Mouse (Mus musculus): Measurements from ENCODE around the gene Atg10.

The Atg10 gene

GRCm38 (mm10) chr13:91178428-91179160 lies 45.2 kb downstream of the Atg10 start:
- no peak for DNase-seq (ENCODE audit: low spot score in 2 of 2)

- DNase-seq (ENCODE audit: low spot score in 2 of 2) = no peak
These were observed 48.4 kb downstream of the Atg10 start for GRCm38 (mm10) chr13:91175347-91175746.

- no peak for DNase-seq (ENCODE audit: low spot score in 2 of 2)
These were observed 51.8 kb downstream of the Atg10 start for GRCm38 (mm10) chr13:91171766-91172491.

GRCm38 (mm10) chr13:91171205-91171604 lies 52.6 kb downstream of the Atg10 start:
- no peak for DNase-seq (ENCODE audit: low spot score in 2 of 2)

- DNase-seq (ENCODE audit: low spot score in 2 of 2) = no peak
These were observed 54.0 kb downstream of the Atg10 start for GRCm38 (mm10) chr13:91169529-91170319.

GRCm38 (mm10) chr13:91168486-91168885 lies 55.3 kb downstream of the Atg10 start:
- no peak for DNase-seq (ENCODE audit: low spot score in 2 of 2)

- no peak for DNase-seq (ENCODE audit: low spot score in 2 of 2)
These were observed 56.2 kb downstream of the Atg10 start for GRCm38 (mm10) chr13:91167561-91167960.

- DNase-seq (ENCODE audit: low spot score in 2 of 2) = no peak
These were observed 57.5 kb downstream of the Atg10 start for GRCm38 (mm10) chr13:91166286-91166685.

GRCm38 (mm10) chr13:91165200-91165599 lies 58.6 kb downstream of the Atg10 start:
- DNase-seq (ENCODE audit: low spot score in 2 of 2) = no peak

- no peak for DNase-seq (ENCODE audit: low spot score in 2 of 2)
These were observed 60.5 kb downstream of the Atg10 start for GRCm38 (mm10) chr13:91163292-91163691.

GRCm38 (mm10) chr13:91162452-91162851 lies 61.3 kb downstream of the Atg10 start:
- no peak for DNase-seq (ENCODE audit: low spot score in 2 of 2)

- no peak for DNase-seq (ENCODE audit: low spot score in 2 of 2)
These were observed 63.2 kb downstream of the Atg10 start for GRCm38 (mm10) chr13:91160616-91161015.

- DNase-seq (ENCODE audit: low spot score in 2 of 2) = no peak
These were observed 63.9 kb downstream of the Atg10 start for GRCm38 (mm10) chr13:91159881-91160280.

GRCm38 (mm10) chr13:91157941-91158340 lies 65.8 kb downstream of the Atg10 start:
- no peak for DNase-seq (ENCODE audit: low spot score in 2 of 2)

- DNase-seq (ENCODE audit: low spot score in 2 of 2) = no peak
These were observed 66.3 kb downstream of the Atg10 start for GRCm38 (mm10) chr13:91157429-91157828.

GRCm38 (mm10) chr13:91156949-91157348 lies 66.8 kb downstream of the Atg10 start:
- no peak for DNase-seq (ENCODE audit: low spot score in 2 of 2)

- no peak for DNase-seq (ENCODE audit: low spot score in 2 of 2)
These were observed 67.5 kb downstream of the Atg10 start for GRCm38 (mm10) chr13:91156308-91156707.

GRCm38 (mm10) chr13:91155429-91156207 lies 68.2 kb downstream of the Atg10 start:
- DNase-seq (ENCODE audit: low spot score in 2 of 2) = no peak

GRCm38 (mm10) chr13:91154622-91155021 lies 69.1 kb downstream of the Atg10 start:
- DNase-seq (ENCODE audit: low spot score in 2 of 2) = no peak

GRCm38 (mm10) chr13:91136337-91136736 lies 87.4 kb downstream of the Atg10 start:
- no peak for DNase-seq (ENCODE audit: low spot score in 2 of 2)

GRCm38 (mm10) chr13:91133334-91133890 lies 90.4 kb downstream of the Atg10 start:
- no peak for DNase-seq (ENCODE audit: low spot score in 2 of 2)

All from spleen, postnatal 36 days (tissue).